Mouse (Mus musculus): ENCODE data around the gene Ubl3. TPM values are rescaled to one million over a fixed set of nuclear protein-coding genes. Genes with fewer than 3 reads are reported as not detected.

Gene Ubl3
- polyA plus RNA-seq, 1 experiment, result 45.3 TPM

DNA sequence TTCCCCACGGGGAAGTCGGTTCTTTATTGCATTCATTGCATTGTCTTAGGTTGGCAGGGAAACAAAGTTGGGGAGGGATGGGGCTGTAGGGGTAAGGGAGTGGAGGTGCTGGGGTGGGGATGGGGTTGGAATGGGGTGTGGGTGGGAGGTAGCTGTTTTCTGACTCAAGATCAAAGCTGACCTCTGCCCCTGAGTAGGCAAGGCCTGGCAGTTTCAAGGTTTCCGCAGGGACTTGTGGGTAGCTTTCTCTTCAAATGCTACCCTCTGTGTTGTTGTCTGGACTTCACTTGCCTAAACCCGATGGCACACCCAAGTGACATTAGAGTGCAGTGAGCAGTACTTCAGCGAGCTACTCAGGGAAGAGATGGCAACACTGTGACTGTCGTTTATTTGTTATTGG lies 13.0 kb upstream of the Ubl3 start:
- DNase-seq, result no peak
- Histone ChIP-seq H3K27ac (ENCODE audit: control insufficient read depth, insufficient read depth, low read length) (no peak overlapping the region), H3K4me3 (ENCODE audit: control insufficient read depth, insufficient read depth, low read length) (no peak overlapping the region), H3K36me3 (ENCODE audit: control insufficient read depth, insufficient read depth, low read length) (no peaks in the 10 kb centered on the region), H3K4me1 (replicated peaks; ENCODE audit: control insufficient read depth, insufficient read depth, low read length) (no peaks in the 10 kb centered on the region), H3K27me3 (ENCODE audit: control insufficient read depth, insufficient read depth, low read length) (no peaks in the 10 kb centered on the region)
- WGBS, result 87% methylated on average over 6 of the region's 6 CpGs
- TF ChIP-seq POLR2A (IDR thresholded peaks at IDR 0.05; ENCODE audit: control insufficient read depth, extremely low read depth, insufficient read depth, low read length, poor library complexity) (no peak), CTCF (IDR thresholded peaks at IDR 0.05; ENCODE audit: borderline replicate concordance, control insufficient read depth, extremely low read depth, insufficient read depth, low read length, poor library complexity) (no peak)

GRCm38 (mm10) chr5:148564073-148564472 lies 11.5 kb upstream of the Ubl3 start:
- Histone ChIP-seq H3K27me3 (ENCODE audit: control insufficient read depth, insufficient read depth, low read length) (no peaks in the 10 kb centered on the region), H3K4me1 (replicated peaks; ENCODE audit: control insufficient read depth, insufficient read depth, low read length) (no peaks in the 10 kb centered on the region), H3K4me3 (ENCODE audit: control insufficient read depth, insufficient read depth, low read length) (no peak overlapping the region), H3K27ac (ENCODE audit: control insufficient read depth, insufficient read depth, low read length) (no peak overlapping the region), H3K36me3 (ENCODE audit: control insufficient read depth, insufficient read depth, low read length) (no peaks in the 10 kb centered on the region)
- TF ChIP-seq POLR2A (IDR thresholded peaks at IDR 0.05; ENCODE audit: control insufficient read depth, extremely low read depth, insufficient read depth, low read length, poor library complexity), result no peak
- no peak for TF ChIP-seq CTCF (IDR thresholded peaks at IDR 0.05; ENCODE audit: borderline replicate concordance, control insufficient read depth, extremely low read depth, insufficient read depth, low read length, poor library complexity)
- 76% methylated on average over 3 of the region's 3 CpGs for WGBS
- no peak for DNase-seq

GRCm38 (mm10) chr5:148563281-148563680 lies 10.7 kb upstream of the Ubl3 start:
- H3K36me3 ChIP-seq (ENCODE audit: control insufficient read depth, insufficient read depth, low read length), result no peaks in the 10 kb centered on the region
- no peaks in the 10 kb centered on the region for H3K27me3 ChIP-seq (ENCODE audit: control insufficient read depth, insufficient read depth, low read length)
- no peak overlapping the region for H3K4me3 ChIP-seq (ENCODE audit: control insufficient read depth, insufficient read depth, low read length)
- TF ChIP-seq CTCF (IDR thresholded peaks at IDR 0.05; ENCODE audit: borderline replicate concordance, control insufficient read depth, extremely low read depth, insufficient read depth, low read length, poor library complexity) (no peak), POLR2A (IDR thresholded peaks at IDR 0.05; ENCODE audit: control insufficient read depth, extremely low read depth, insufficient read depth, low read length, poor library complexity) (no peak)
- 100% methylated on average over 3 of the region's 4 CpGs for WGBS
- no peaks in the 10 kb centered on the region for H3K4me1 ChIP-seq (replicated peaks; ENCODE audit: control insufficient read depth, insufficient read depth, low read length)
- H3K27ac ChIP-seq (ENCODE audit: control insufficient read depth, insufficient read depth, low read length), result no peak overlapping the region
- no peak for DNase-seq

DNA sequence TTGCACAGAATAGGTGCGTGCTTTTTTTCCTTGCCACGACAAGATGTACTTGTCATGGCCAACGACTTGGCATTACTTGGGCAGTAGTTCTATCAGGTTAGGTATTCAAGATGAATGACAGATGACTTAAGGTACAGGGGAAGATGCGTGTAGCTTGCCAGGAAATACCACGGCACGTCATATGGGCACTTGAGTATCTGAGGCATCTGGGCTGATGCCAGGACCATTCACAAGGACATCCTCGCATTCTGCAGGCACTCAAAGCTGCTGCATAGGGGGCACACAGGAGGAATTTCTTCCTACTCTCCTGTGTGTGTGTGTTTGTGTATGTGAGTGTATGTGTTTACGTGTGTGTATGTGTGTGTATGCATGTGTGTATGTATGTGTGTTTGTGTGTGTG lies 9.6 kb upstream of the Ubl3 start:
- no peak overlapping the region for H3K4me3 ChIP-seq (ENCODE audit: control insufficient read depth, insufficient read depth, low read length)
- no peak for DNase-seq
- WGBS, result 87% methylated on average over 8 of the region's 8 CpGs
- H3K4me1 ChIP-seq (replicated peaks; ENCODE audit: control insufficient read depth, insufficient read depth, low read length), result no peaks in the 10 kb centered on the region
- H3K27ac ChIP-seq (ENCODE audit: control insufficient read depth, insufficient read depth, low read length), result no peak overlapping the region
- H3K36me3 ChIP-seq (ENCODE audit: control insufficient read depth, insufficient read depth, low read length), result no peaks in the 10 kb centered on the region
- H3K27me3 ChIP-seq (ENCODE audit: control insufficient read depth, insufficient read depth, low read length), result no peaks in the 10 kb centered on the region
- TF ChIP-seq POLR2A (IDR thresholded peaks at IDR 0.05; ENCODE audit: control insufficient read depth, extremely low read depth, insufficient read depth, low read length, poor library complexity), result no peak
- no peak for TF ChIP-seq CTCF (IDR thresholded peaks at IDR 0.05; ENCODE audit: borderline replicate concordance, control insufficient read depth, extremely low read depth, insufficient read depth, low read length, poor library complexity)

GRCm38 (mm10) chr5:148559261-148559958 lies 6.8 kb upstream of the Ubl3 start:
- H3K36me3 ChIP-seq (ENCODE audit: control insufficient read depth, insufficient read depth, low read length), result no peaks in the 10 kb centered on the region
- no peak overlapping the region for H3K27ac ChIP-seq (ENCODE audit: control insufficient read depth, insufficient read depth, low read length)
- TF ChIP-seq CTCF (IDR thresholded peaks at IDR 0.05; ENCODE audit: borderline replicate concordance, control insufficient read depth, extremely low read depth, insufficient read depth, low read length, poor library complexity), result no peak
- no peak for TF ChIP-seq POLR2A (IDR thresholded peaks at IDR 0.05; ENCODE audit: control insufficient read depth, extremely low read depth, insufficient read depth, low read length, poor library complexity)
- no peaks in the 10 kb centered on the region for H3K27me3 ChIP-seq (ENCODE audit: control insufficient read depth, insufficient read depth, low read length)
- DNase-seq, result no peak
- WGBS, result 46% methylated on average over 15 of the region's 15 CpGs
- H3K4me1 ChIP-seq (replicated peaks; ENCODE audit: control insufficient read depth, insufficient read depth, low read length), result peaks cover 3% of the 10 kb centered on the region
- no peak overlapping the region for H3K4me3 ChIP-seq (ENCODE audit: control insufficient read depth, insufficient read depth, low read length)

DNA sequence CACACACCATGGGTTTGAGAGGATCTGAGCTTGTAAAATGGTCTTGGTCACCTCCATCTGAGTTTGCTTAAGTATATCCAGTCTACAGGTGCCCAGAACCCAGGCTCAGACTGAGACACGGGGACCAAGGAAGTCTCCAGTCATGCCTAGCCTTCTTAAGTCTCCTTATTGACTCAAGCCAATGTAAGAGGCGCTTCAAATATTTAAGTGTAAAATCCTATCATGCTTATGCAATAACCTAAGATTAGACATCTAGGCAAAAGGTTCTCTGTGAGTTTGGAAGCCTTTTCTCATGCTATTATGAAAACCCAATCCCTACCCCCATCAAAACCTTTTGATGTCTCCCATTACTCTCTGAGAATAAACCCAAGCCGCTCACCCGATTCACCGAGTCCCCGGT lies 5.9 kb upstream of the Ubl3 start:
- H3K36me3 ChIP-seq (ENCODE audit: control insufficient read depth, insufficient read depth, low read length), result no peaks in the 10 kb centered on the region
- no peak for TF ChIP-seq CTCF (IDR thresholded peaks at IDR 0.05; ENCODE audit: borderline replicate concordance, control insufficient read depth, extremely low read depth, insufficient read depth, low read length, poor library complexity)
- no peak for TF ChIP-seq POLR2A (IDR thresholded peaks at IDR 0.05; ENCODE audit: control insufficient read depth, extremely low read depth, insufficient read depth, low read length, poor library complexity)
- no peak overlapping the region for H3K27ac ChIP-seq (ENCODE audit: control insufficient read depth, insufficient read depth, low read length)
- no peak overlapping the region for H3K4me3 ChIP-seq (ENCODE audit: control insufficient read depth, insufficient read depth, low read length)
- peaks cover 6% of the 10 kb centered on the region for H3K4me1 ChIP-seq (replicated peaks; ENCODE audit: control insufficient read depth, insufficient read depth, low read length)
- no peaks in the 10 kb centered on the region for H3K27me3 ChIP-seq (ENCODE audit: control insufficient read depth, insufficient read depth, low read length)
- DNase-seq, result no peak
- WGBS, result 94% methylated on average over 6 of the region's 6 CpGs

DNA sequence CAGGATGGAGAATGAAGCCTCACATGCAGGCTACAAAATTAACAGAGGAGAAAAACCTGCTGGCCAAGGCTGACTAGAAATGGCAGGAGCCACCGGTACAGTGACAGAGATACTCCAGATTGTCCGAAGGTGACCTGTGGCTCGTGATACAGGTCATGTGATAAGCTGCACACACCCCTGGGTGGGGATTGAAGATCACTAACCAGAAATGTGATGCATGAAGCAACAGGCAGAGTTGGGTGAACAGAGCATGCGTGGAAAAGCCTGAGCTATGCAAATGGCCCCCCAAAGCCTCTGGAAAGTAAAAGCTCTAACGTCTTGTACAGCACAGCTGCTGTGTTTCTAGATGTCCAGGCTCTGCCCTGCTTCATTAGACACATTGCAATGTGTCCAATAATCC lies 3.9 kb upstream of the Ubl3 start:
- no peak for DNase-seq
- H3K27me3 ChIP-seq (ENCODE audit: control insufficient read depth, insufficient read depth, low read length), result no peaks in the 10 kb centered on the region
- peaks cover 8% of the 10 kb centered on the region for H3K4me1 ChIP-seq (replicated peaks; ENCODE audit: control insufficient read depth, insufficient read depth, low read length)
- 85% methylated on average over 5 of the region's 5 CpGs for WGBS
- no peak overlapping the region for H3K4me3 ChIP-seq (ENCODE audit: control insufficient read depth, insufficient read depth, low read length)
- H3K27ac ChIP-seq (ENCODE audit: control insufficient read depth, insufficient read depth, low read length), result no peak overlapping the region
- H3K36me3 ChIP-seq (ENCODE audit: control insufficient read depth, insufficient read depth, low read length), result no peaks in the 10 kb centered on the region
- TF ChIP-seq CTCF (IDR thresholded peaks at IDR 0.05; ENCODE audit: borderline replicate concordance, control insufficient read depth, extremely low read depth, insufficient read depth, low read length, poor library complexity), result no peak
- no peak for TF ChIP-seq POLR2A (IDR thresholded peaks at IDR 0.05; ENCODE audit: control insufficient read depth, extremely low read depth, insufficient read depth, low read length, poor library complexity)

Measured in thymus, adult 2 months (tissue).